Mouse (Mus musculus): ENCODE results near the gene Ubr1.
"Not testable (repeated sequence)": the region's sequence is repeated elsewhere in the genome, so short reads cannot be mapped to it uniquely, and the experiment has no call there.

Gene Ubr1

GRCm38 (mm10) chr2:120972964-120973363, 2.4 kb upstream of the Ubr1 start:
- DNase-seq, result no peak

- DNase-seq, result not testable (repeated sequence)
Observed at GRCm38 (mm10) chr2:120972257-120972656, 1.7 kb upstream of the Ubr1 start.

GRCm38 (mm10) chr2:120971766-120972165, 1.3 kb upstream of the Ubr1 start:
- no peak for DNase-seq

GRCm38 (mm10) chr2:120970045-120970539, 423 bp downstream of the Ubr1 start:
- DNase-seq, result no peak

GRCm38 (mm10) chr2:120965486-120965885, 5.0 kb downstream of the Ubr1 start:
- no peak for DNase-seq

GRCm38 (mm10) chr2:120963110-120963509, 7.4 kb downstream of the Ubr1 start:
- DNase-seq, result no peak

GRCm38 (mm10) chr2:120960261-120960660, 10.3 kb downstream of the Ubr1 start:
- DNase-seq, result no peak

GRCm38 (mm10) chr2:120959827-120960226, 10.7 kb downstream of the Ubr1 start:
- no peak for DNase-seq

- no peak for DNase-seq
Observed at GRCm38 (mm10) chr2:120959363-120959762, 11.2 kb downstream of the Ubr1 start.

- DNase-seq, result no peak
Observed at GRCm38 (mm10) chr2:120952176-120952938, 18.2 kb downstream of the Ubr1 start.

GRCm38 (mm10) chr2:120951208-120951607, 19.3 kb downstream of the Ubr1 start:
- peak; percentile 52 for DNase-seq

- no peak for DNase-seq
Observed at GRCm38 (mm10) chr2:120933038-120933437, 37.5 kb downstream of the Ubr1 start.

GRCm38 (mm10) chr2:120909556-120909955, 61.0 kb downstream of the Ubr1 start:
- no peak for DNase-seq

- DNase-seq, result no peak
Observed at GRCm38 (mm10) chr2:120896361-120896760, 74.2 kb downstream of the Ubr1 start.

- DNase-seq, result no peak
Observed at GRCm38 (mm10) chr2:120887601-120888000, 82.9 kb downstream of the Ubr1 start.

- peak; percentile 30 for DNase-seq
Observed at GRCm38 (mm10) chr2:120873192-120873591, 97.3 kb downstream of the Ubr1 start.

- peak; percentile 57 for DNase-seq
Observed at GRCm38 (mm10) chr2:120871447-120872336, 98.8 kb downstream of the Ubr1 start.

GRCm38 (mm10) chr2:120867336-120867735, 103.2 kb downstream of the Ubr1 start:
- DNase-seq, result peak; percentile 81

GRCm38 (mm10) chr2:120866561-120866960, 104.0 kb downstream of the Ubr1 start:
- peak; percentile 38 for DNase-seq

GRCm38 (mm10) chr2:120863389-120863788, 107.1 kb downstream of the Ubr1 start:
- no peak for DNase-seq

- no peak for DNase-seq
Observed at GRCm38 (mm10) chr2:120860699-120861098, 109.8 kb downstream of the Ubr1 start.

GRCm38 (mm10) chr2:120858131-120858530, 112.4 kb downstream of the Ubr1 start:
- DNase-seq, result no peak

- no peak for DNase-seq
Observed at GRCm38 (mm10) chr2:120853151-120853550, 117.4 kb downstream of the Ubr1 start.

- no peak for DNase-seq
Observed at GRCm38 (mm10) chr2:120852626-120853025, 117.9 kb downstream of the Ubr1 start.

All from right cerebral cortex, adult 18-20 months (tissue).